Comparison of ENCODE assay signal across 8 mouse cellular contexts in genomic region chr9:15301399-15301798, GRCm38 (mm10). TPM values are rescaled to one million over a fixed set of nuclear protein-coding genes. Genes with fewer than 3 reads are reported as not detected.
DNase-seq lines count a peak whose midpoint lies in the region; ATAC-seq lines count a peak whose summit lies in the region.

No protein-coding gene starts in this region.

- H3K4me3 ChIP-seq in liver, embryonic 16.5 days (ENCODE audit: low read depth, low read length), result peak overlapping the region; percentile 12; the same call in 1 of the 2 replicates

- peaks cover 6% of the 10 kb centered on the region for H3K4me1 ChIP-seq in liver, embryonic 16.5 days (ENCODE audit: control insufficient read depth, low read depth, low read length)

- peak; percentile 60 for ATAC-seq in granulocyte monocyte progenitor cell, adult 5-6 weeks (replicated peaks; ENCODE audit: poor library complexity, severe bottlenecking)
- ATAC-seq in liver, embryonic 16.5 days (ENCODE audit: low read depth), result peak; percentile 14; the same call in 1 of the 2 replicates

- 26% methylated on average over 6 of the region's 6 CpGs for WGBS in liver, embryonic 16.5 days (ENCODE audit: insufficient replicate concordance)

- no peaks in the 10 kb centered on the region for H3K36me3 ChIP-seq in liver, embryonic 16.5 days (ENCODE audit: control insufficient read depth, insufficient read depth)

- no peaks in the 10 kb centered on the region for H3K27me3 ChIP-seq in liver, embryonic 16.5 days (ENCODE audit: control insufficient read depth, insufficient read depth, low read depth, low read length)

- peak overlapping the region; percentile 33 for H3K9ac ChIP-seq in liver, embryonic 16.5 days (ENCODE audit: low read depth, low read length)

- H3K9me3 ChIP-seq in liver, embryonic 16.5 days (replicated peaks; ENCODE audit: control insufficient read depth, low read length), result no peaks in the 10 kb centered on the region

- H3K27ac ChIP-seq in liver, embryonic 16.5 days (ENCODE audit: low read length), result peak overlapping the region; percentile 65

- H3K4me2 ChIP-seq in liver, embryonic 16.5 days (ENCODE audit: low read depth, low read length), result peak overlapping the region; percentile 36

- DNase-seq in right cerebral cortex, postnatal 10 days (ENCODE audit: low spot score in 2 of 2), result peak; percentile 29 to 40
- no peak for DNase-seq in right cerebral cortex, postnatal 4 days
- peak; percentile 92 for DNase-seq in kidney, adult 11 months
- DNase-seq in testis, postnatal 10 days (ENCODE audit: low spot score), result peak; percentile 51
- DNase-seq in thymus, adult 18-20 months, result no peak
- no peak for DNase-seq in cerebellum, adult 18-20 months

RNA-seq across cellular contexts. Expression of gene Taf1d, which starts 4.6 kb away (rescaled TPM):
- 437 and 439 TPM in 2 replicates for total RNA-seq in granulocyte monocyte progenitor cell, adult 5-6 weeks (2014; fragmentation: Nextera tagmentation)
- total RNA-seq in granulocyte monocyte progenitor cell, adult 5-6 weeks (2017), result 1,390 and 1,596 TPM in 2 replicates
- 21.3 and 21.5 TPM in 2 replicates for polyA plus RNA-seq in liver, embryonic 16.5 days (2015; fragmentation: Nextera tagmentation; extraction: Ambion mirVana)

RNA-seq across cellular contexts. Expression of gene 4931406C07Rik, which starts 4.8 kb away (rescaled TPM):
- total RNA-seq in granulocyte monocyte progenitor cell, adult 5-6 weeks (2014; fragmentation: Nextera tagmentation), result 16.6 and 21.7 TPM in 2 replicates
- total RNA-seq in granulocyte monocyte progenitor cell, adult 5-6 weeks (2017), result 8.1 and 9.4 TPM in 2 replicates
- polyA plus RNA-seq in liver, embryonic 16.5 days (2015; fragmentation: Nextera tagmentation; extraction: Ambion mirVana), result 3.9 and 4.1 TPM in 2 replicates

RNA-seq across cellular contexts. Expression of gene Med17, which starts 21.7 kb away (rescaled TPM):
- 24.6 and 27.4 TPM in 2 replicates for total RNA-seq in granulocyte monocyte progenitor cell, adult 5-6 weeks (2014; fragmentation: Nextera tagmentation)
- 39.6 and 47.8 TPM in 2 replicates for total RNA-seq in granulocyte monocyte progenitor cell, adult 5-6 weeks (2017)
- 12.4 and 13.4 TPM in 2 replicates for polyA plus RNA-seq in liver, embryonic 16.5 days (2015; fragmentation: Nextera tagmentation; extraction: Ambion mirVana)

RNA-seq across cellular contexts. Expression of gene Cep295, which starts 56.2 kb away (rescaled TPM):
- 53.5 and 72.4 TPM in 2 replicates for total RNA-seq in granulocyte monocyte progenitor cell, adult 5-6 weeks (2014; fragmentation: Nextera tagmentation)
- total RNA-seq in granulocyte monocyte progenitor cell, adult 5-6 weeks (2017), result 64.2 and 66.3 TPM in 2 replicates
- 6.8 and 6.9 TPM in 2 replicates for polyA plus RNA-seq in liver, embryonic 16.5 days (2015; fragmentation: Nextera tagmentation; extraction: Ambion mirVana)

Comparison
In these comparisons a context has a peak if more than half of its experiments do, and no peak if none do; other contexts are left out.
1. DNase-seq: peak in right cerebral cortex, postnatal 10 days (2 of 2), kidney, adult 11 months (single experiment) and testis, postnatal 10 days (single experiment); none in right cerebral cortex, postnatal 4 days (single experiment), thymus, adult 18-20 months (0 of 2) and cerebellum, adult 18-20 months (0 of 2).